Comparison of ENCODE assay signal across 9 mouse cellular contexts in genomic region chr9:108196920-108197677, GRCm38 (mm10). TPM values are rescaled to one million over a fixed set of nuclear protein-coding genes. Genes with fewer than 3 reads are reported as not detected.
DNase-seq lines count a peak whose midpoint lies in the region; ATAC-seq lines count a peak whose summit lies in the region.
"Had no signal": no experiment of that assay in that cellular context is flagged by ENCODE, and none has a peak within 500 bp of the region (broad histone marks: within the 10 kb centered on the region; RNA-seq: fewer than 3 reads in every experiment).

No protein-coding gene starts in this region.

- H3K9me3 ChIP-seq in limb, embryonic 15.5 days: no peaks in the 10 kb centered on the region
- H3K9me3 ChIP-seq: megakaryocyte, embryonic 14.5 days had no signal

- peak overlapping the region; percentile 31 for H3K4me2 ChIP-seq in limb, embryonic 15.5 days

- no peak for ATAC-seq in CD4-positive, CD25-positive, alpha-beta regulatory T cell, adult 4 months
- no peak for ATAC-seq in limb, embryonic 15.5 days (ENCODE audit: insufficient number of reproducible peaks, low FRiP score, low TSS enrichment, low read depth)

- H3K27ac ChIP-seq in limb, embryonic 15.5 days: peak overlapping the region; percentile 59

- H3K9ac ChIP-seq in limb, embryonic 15.5 days: no peak overlapping the region

- no peaks in the 10 kb centered on the region for H3K27me3 ChIP-seq in limb, embryonic 15.5 days

- 13% methylated on average over 24 of the region's 24 CpGs for WGBS in limb, embryonic 15.5 days

- H3K36me3 ChIP-seq in limb, embryonic 15.5 days: no peaks in the 10 kb centered on the region

- DNase-seq in CD4-positive, CD25-positive, alpha-beta regulatory T cell, adult 2 months (ENCODE audit: low read depth, low spot score): peak; percentile 19
- peak; percentile 24 for DNase-seq in retina, embryonic 14.5 days (ENCODE audit: low spot score)
- no peak for DNase-seq in retina, postnatal 1 day
- peak; percentile 15 for DNase-seq in yolk sac, embryonic 10.5 days (ENCODE audit: low spot score)
- no peak for DNase-seq in layer of hippocampus, postnatal 14 days (ENCODE audit: low spot score in 2 of 2)
- no peak for DNase-seq in cerebellum, postnatal 36 days

- H3K4me1 ChIP-seq in limb, embryonic 15.5 days: peaks cover 24% of the 10 kb centered on the region

- H3K4me3 ChIP-seq in limb, embryonic 15.5 days: peak overlapping the region; percentile 17
- H3K4me3 ChIP-seq: megakaryocyte, embryonic 14.5 days had no signal

RNA-seq across cellular contexts. Expression of gene Bsn, which starts 6.9 kb away (rescaled TPM):
- polyA plus RNA-seq in CD4-positive, CD25-positive, alpha-beta regulatory T cell, adult 4 months (2017; shearing (Covaris generic)): under 1 TPM; 0.10 to 0.23 TPM
- 0.76 and 0.82 TPM in 2 replicates for polyA plus RNA-seq in limb, embryonic 15.5 days (2015; fragmentation: Nextera tagmentation; extraction: Ambion mirVana)
- 100 to 1,000 TPM; 203 to 219 TPM for total RNA-seq in layer of hippocampus, postnatal 14 days (2021)

Comparison
In these comparisons a context has a peak if more than half of its experiments do, and no peak if none do; other contexts are left out.
1. DNase-seq: peak in CD4-positive, CD25-positive, alpha-beta regulatory T cell, adult 2 months (single experiment), retina, embryonic 14.5 days (single experiment) and yolk sac, embryonic 10.5 days (single experiment); none in retina, postnatal 1 day (single experiment), layer of hippocampus, postnatal 14 days (0 of 2) and cerebellum, postnatal 36 days (0 of 2).